Mouse (Mus musculus): Measurements from ENCODE around the gene Ahsg.

Ahsg gene

DNA sequence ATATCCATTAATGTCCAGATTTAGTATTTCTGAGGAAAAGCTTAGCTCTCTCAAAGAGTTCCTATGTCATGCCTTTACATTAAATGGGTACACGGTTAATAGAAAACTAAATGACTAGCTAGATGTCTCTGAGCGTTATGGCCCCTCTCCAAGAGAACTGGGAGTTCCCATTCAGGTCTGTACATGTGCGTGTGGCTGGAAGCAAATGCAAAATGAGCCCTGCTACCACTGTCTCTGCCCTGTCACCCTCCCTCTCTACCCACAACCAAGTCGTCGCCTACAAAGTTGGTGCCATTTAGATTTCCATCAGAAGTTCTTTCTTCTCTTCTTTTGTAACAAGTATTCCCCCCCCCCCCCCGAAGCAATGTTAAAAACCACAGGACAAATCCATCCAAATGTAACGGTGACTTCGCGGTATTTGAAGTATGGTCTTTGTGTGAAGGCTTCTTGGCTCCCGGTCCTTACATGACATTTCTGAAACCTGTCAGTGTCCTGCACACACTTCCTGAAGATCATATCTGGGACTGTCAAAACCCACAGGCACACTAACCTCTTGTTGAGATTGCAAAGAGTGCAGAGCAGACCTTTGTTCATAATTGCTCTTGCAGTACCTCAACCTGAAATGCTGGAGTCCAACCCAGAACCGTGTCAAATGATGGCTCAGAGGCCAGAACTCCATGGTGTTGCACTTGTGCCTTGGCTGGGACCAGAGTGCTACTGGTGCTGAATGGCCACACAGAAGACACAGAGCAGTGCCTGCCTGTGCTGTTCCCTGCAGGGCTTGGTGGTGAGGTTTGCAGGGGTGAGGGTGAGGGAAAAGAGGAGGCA is at the start of gene Ahsg:
Ahsg (plus strand) TSS at position 595 of the 828 bp plus-strand sequence.
- no peak for DNase-seq (ENCODE audit: low spot score in 2 of 2)

DNA sequence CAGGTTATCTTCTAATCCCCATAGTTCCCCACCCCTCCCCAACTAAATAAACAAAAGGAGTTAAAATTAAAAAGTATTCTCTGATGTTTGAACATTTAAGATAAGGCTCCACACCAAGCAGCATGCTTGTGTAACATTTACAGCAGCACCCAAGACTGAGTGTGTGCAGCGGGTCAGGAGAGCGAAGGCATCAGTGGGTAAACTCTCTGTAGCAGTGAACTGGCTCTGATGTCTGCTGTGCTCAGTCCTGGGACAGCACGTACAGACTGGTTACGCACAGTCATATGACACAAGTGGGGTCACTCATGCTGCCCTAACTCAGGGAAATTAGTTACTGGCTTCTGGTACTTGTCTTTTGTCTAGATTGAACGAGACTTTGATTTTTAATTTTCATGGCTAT is 48.2 kb upstream of the Ahsg start:
- no peak for DNase-seq (ENCODE audit: low spot score in 2 of 2)

GRCm38 (mm10) chr16:22844061-22844801 is 46.8 kb upstream of the Ahsg start:
- peak; percentile 53 to 66 for DNase-seq (ENCODE audit: low spot score in 2 of 2)

DNA sequence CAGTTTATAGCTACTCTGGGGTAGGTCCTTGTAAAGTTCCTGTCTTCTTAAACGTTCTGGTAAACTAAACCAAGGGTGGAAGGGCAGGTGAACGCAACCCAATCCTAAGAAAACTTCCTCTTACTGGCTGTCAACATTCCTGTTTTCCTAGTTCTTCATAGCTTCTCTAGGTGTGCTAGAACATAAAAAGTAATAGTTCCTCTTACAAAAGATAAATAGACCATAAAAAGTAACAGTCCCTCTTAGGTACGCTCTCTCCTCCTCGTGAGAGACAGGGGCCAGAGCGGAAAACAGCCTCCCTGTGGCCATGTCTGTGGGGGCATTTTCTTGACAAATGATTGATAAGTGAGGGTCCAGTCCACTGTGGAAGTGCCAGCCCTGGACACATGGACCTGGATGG is 46.2 kb upstream of the Ahsg start:
- DNase-seq (ENCODE audit: low spot score in 2 of 2): no peak

GRCm38 (mm10) chr16:22845481-22845880 is 45.6 kb upstream of the Ahsg start:
- DNase-seq (ENCODE audit: low spot score in 2 of 2): no peak

DNA sequence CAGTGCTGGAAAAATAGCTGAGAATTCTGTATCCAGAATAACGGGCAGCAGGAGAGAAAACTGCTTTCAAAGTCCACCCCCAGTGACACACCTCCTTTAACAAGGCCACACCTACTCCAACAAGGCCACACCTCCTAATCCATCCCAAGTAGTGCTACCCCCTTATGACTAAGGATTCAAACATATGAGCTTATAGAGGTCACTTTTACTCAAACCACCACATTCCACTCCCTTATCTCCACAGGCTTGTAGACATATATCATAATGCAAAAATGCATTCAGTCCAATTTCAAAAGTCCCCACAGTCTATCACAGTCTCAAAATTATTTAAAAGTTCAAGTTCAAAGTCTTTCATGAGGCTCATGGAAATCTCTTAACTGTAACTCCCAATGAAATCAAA is 43.4 kb upstream of the Ahsg start:
- no peak for DNase-seq (ENCODE audit: low spot score in 2 of 2)

GRCm38 (mm10) chr16:22848331-22848730 is 42.7 kb upstream of the Ahsg start:
- no peak for DNase-seq (ENCODE audit: low spot score in 2 of 2)

- DNase-seq (ENCODE audit: low spot score in 2 of 2): no peak
These were observed 38.4 kb upstream of the Ahsg start for GRCm38 (mm10) chr16:22852709-22853108.

DNA sequence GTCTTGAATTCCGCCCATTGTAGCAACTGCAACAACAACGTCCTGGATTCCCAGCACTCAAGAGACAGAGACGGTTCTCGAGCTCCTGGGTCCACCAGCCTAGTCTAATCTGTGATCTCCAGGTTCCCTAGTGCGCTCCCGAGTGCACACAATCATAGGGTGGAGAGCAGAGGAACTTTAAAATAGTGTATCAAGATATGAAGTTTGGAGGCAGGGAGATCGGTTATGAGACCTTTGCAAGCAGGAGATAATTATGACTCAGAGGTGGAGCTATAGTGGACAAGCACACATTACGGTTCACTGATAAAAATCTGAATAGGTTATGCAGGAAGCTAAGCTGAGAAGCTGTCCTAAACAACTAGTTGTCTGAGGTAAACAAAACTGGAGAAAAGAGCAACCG is 34.3 kb upstream of the Ahsg start:
- no peak for DNase-seq (ENCODE audit: low spot score in 2 of 2)

GRCm38 (mm10) chr16:22857431-22858113 is 33.5 kb upstream of the Ahsg start, which contains the start of the genes Tbccd1 and Dnajb11:
Gene Tbccd1 (minus strand): TSS chr16:22857669.
Gene Dnajb11 (plus strand): TSS chr16:22857845.
- DNase-seq (ENCODE audit: low spot score in 2 of 2): peak; percentile 98 to 99

- DNase-seq (ENCODE audit: low spot score in 2 of 2): no peak
These were observed 18.7 kb upstream of the Ahsg start for GRCm38 (mm10) chr16:22872397-22872796.

DNA sequence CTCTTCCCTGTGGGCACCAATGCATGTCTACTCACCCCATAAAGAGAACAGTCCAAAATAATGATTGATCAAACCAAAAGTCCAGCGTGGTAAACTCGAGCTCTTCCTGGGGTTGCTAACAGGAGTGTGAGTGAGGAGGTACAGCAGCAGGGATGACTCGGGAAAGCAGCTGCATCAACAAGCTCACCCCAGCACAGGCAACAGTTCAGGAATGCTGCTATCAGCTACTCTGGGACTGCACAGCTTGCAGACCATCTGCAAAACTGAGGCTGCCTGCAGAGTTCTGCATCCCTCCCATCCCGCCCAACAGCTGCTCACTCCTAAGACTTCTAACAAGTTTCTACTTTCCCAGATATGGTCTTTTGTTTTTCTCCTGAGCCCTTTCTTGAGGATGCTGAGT is 17.7 kb upstream of the Ahsg start:
- DNase-seq (ENCODE audit: low spot score in 2 of 2): no peak

DNA sequence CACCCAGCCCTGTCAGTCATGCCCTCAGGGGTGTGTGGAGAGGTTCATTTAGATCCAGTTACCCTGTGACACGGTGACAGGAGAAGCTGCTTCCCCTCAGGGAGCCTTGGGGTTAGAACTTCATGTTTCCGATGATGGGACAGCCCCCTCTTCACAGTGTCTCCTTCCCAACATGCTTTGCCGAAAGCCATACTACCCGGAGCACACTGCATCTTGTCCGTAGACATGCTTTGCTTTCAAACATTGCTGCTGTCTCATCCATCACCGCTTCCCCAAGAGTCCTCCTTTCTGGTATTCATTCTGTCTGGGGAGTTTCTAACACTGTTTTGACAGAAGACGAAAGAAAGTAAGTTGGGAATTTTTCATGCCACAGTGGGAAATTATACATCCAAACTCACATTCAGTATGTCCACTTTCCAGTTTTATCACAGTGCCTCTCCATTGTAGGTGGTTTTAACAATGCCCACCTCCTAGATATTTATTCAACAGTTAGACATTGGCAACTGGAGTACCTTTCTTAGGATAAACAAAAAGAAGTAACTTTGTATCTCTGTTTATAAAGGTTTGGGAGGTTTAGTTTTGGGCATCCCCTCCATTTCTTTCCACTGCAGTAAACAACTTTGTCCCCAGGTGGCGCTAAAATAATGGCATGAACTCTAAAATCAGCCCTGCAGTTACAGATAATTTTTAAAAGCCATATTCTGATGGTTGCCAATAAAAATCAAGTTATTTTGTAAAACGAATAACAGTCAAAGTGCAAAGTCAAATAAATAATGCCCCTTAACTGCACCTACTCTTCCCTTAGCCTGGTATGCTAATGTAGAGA is 14.6 kb upstream of the Ahsg start:
- DNase-seq (ENCODE audit: low spot score in 2 of 2): no peak

DNA sequence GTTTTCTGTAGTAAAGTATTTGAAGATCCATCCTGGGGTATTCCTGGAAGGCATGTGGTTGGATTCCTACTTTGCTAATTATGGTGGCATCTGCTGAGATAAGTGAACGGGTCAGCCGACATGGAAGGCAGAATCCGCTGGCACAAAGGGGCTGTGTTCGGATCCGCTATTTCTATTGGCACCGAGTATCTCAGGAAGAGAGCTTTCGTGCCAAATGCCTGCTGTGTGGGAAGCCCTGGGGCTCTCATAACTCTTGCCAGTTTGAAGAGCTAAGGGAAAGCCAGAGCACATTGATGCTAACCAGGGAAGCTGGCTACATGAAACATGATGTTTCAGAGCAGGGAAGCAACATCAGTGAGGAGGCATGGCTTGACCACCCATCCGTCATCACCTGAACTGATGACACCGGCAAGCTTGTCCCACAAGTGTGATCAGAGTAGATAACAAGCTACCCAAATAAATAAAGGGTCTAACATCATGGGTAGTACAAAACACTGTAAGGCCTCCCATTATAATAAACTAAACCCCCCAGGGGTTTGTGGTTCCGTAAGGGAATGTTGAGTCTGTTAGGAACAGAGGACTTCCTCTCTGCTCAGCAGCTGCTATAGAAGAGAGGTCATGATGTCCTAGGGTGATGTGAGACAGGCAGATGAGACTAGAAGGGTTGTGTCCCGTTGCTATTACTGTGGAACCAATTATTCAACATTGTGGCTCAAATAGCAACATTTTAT is 13.3 kb upstream of the Ahsg start:
- no peak for DNase-seq (ENCODE audit: low spot score in 2 of 2)

DNA sequence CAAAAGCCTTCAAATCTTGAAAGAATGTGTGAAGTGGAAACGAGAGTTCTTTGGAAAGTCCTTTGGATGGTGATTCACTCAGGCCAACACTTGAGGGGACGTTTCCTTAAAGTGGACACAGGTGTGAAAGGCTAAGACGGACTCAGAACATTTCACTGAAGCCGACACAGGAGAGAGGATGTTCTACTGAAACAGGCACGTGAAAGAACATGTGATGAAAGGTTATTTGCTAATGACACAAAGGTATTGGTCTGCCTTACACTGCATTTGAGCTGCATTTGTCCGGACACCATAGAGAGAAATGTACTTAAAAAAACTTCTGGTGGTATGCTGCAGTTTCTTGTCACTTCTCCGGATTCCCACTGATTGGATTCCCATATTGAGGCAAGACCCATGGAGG is 12.4 kb upstream of the Ahsg start:
- no peak for DNase-seq (ENCODE audit: low spot score in 2 of 2)

GRCm38 (mm10) chr16:22879945-22880595 is 11.0 kb upstream of the Ahsg start:
- DNase-seq (ENCODE audit: low spot score in 2 of 2): no peak

DNA sequence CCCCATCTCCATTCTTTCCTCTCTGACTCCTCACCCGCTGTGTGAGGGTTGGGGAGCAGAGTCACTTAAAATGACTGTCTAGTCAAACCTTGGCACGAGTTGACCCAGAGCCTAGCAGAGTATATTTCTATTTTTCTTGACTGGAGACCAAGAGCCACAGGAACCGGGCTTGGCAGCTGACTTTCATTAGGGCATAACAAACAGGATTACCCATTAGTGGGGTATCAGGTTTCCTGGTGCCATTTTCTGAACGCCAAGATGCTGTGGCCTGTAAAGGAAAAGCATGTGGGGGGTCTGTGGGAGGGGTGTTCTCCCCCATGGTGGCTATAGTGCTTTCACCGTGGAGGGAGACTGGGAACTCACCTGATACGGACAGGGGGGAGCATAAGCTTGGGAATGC is 10.2 kb upstream of the Ahsg start:
- no peak for DNase-seq (ENCODE audit: low spot score in 2 of 2)

GRCm38 (mm10) chr16:22881487-22881886 is 9.6 kb upstream of the Ahsg start:
- DNase-seq (ENCODE audit: low spot score in 2 of 2): no peak

DNA sequence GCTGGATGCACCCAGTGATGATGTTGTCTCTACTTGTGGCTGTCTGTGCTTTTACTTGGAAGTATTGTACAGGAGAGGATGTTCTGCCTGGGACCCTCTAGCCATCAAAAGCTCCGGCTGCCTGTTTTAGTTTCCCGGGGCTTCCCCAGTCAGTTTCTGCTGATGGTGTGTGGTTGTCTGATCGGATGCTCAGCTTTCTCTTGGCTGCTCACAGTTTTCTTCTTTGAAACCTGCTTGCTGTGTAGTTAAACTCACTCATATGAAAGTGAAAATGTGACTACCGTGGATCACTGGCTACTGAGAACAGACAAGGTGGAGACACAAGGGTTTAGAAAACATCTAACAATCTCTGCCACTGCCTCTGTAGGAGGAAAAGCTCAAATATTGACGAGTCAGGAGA is 7.6 kb upstream of the Ahsg start:
- no peak for DNase-seq (ENCODE audit: low spot score in 2 of 2)

- no peak for DNase-seq (ENCODE audit: low spot score in 2 of 2)
These were observed 5.7 kb upstream of the Ahsg start for GRCm38 (mm10) chr16:22885356-22885755.
